Mouse (Mus musculus): ENCODE data around the gene Lsamp. TPM values are rescaled to one million over a fixed set of nuclear protein-coding genes. Genes with fewer than 3 reads are reported as not detected.

Lsamp gene
- polyA plus RNA-seq, 1 experiment from 2014 or later, result 21.5 TPM

GRCm38 (mm10) chr16:40831536-40831935, 847.4 kb downstream of the Lsamp start:
- no peaks in the 10 kb centered on the region for H3K9me3 ChIP-seq (ENCODE audit: control insufficient read depth, low read length)
- H3K36me3 ChIP-seq (ENCODE audit: control insufficient read depth, insufficient read depth, low read length), result no peaks in the 10 kb centered on the region
- no peak overlapping the region for H3K9ac ChIP-seq (ENCODE audit: low read length)
- no peak overlapping the region for H3K4me2 ChIP-seq (ENCODE audit: low read depth, low read length, severe bottlenecking)
- ATAC-seq (replicated peaks; ENCODE audit: low FRiP score), result no peak
- no peak overlapping the region for H3K27ac ChIP-seq (ENCODE audit: low read depth, low read length)
- no peak overlapping the region for H3K4me3 ChIP-seq (ENCODE audit: low read depth, low read length)
- no peak for DNase-seq (ENCODE audit: low spot score)
- no peaks in the 10 kb centered on the region for H3K4me1 ChIP-seq (replicated peaks; ENCODE audit: control insufficient read depth, insufficient read depth, low read length)
- no peaks in the 10 kb centered on the region for H3K27me3 ChIP-seq (ENCODE audit: control insufficient read depth, insufficient read depth, low read length)

GRCm38 (mm10) chr16:40841765-40842164, 857.6 kb downstream of the Lsamp start:
- Histone ChIP-seq H3K9ac (ENCODE audit: low read length) (no peak overlapping the region), H3K4me3 (ENCODE audit: low read depth, low read length) (no peak overlapping the region), H3K4me2 (ENCODE audit: low read depth, low read length, severe bottlenecking) (no peak overlapping the region), H3K36me3 (ENCODE audit: control insufficient read depth, insufficient read depth, low read length) (no peaks in the 10 kb centered on the region), H3K27ac (ENCODE audit: low read depth, low read length) (no peak overlapping the region), H3K4me1 (replicated peaks; ENCODE audit: control insufficient read depth, insufficient read depth, low read length) (no peaks in the 10 kb centered on the region), H3K9me3 (ENCODE audit: control insufficient read depth, low read length) (no peaks in the 10 kb centered on the region), H3K27me3 (ENCODE audit: control insufficient read depth, insufficient read depth, low read length) (no peaks in the 10 kb centered on the region)
- no peak for ATAC-seq (replicated peaks; ENCODE audit: low FRiP score)
- 78% methylated on average over 1 of the region's 1 CpGs for WGBS
- DNase-seq (ENCODE audit: low spot score), result no peak

GRCm38 (mm10) chr16:40866733-40867132, 882.6 kb downstream of the Lsamp start:
- DNase-seq (ENCODE audit: low spot score), result no peak
- no peak for ATAC-seq (replicated peaks; ENCODE audit: low FRiP score)
- Histone ChIP-seq H3K9me3 (ENCODE audit: control insufficient read depth, low read length) (no peaks in the 10 kb centered on the region), H3K4me3 (ENCODE audit: low read depth, low read length) (no peak overlapping the region), H3K9ac (ENCODE audit: low read length) (no peak overlapping the region), H3K27me3 (ENCODE audit: control insufficient read depth, insufficient read depth, low read length) (no peaks in the 10 kb centered on the region), H3K27ac (ENCODE audit: low read depth, low read length) (no peak overlapping the region), H3K36me3 (ENCODE audit: control insufficient read depth, insufficient read depth, low read length) (no peaks in the 10 kb centered on the region), H3K4me2 (ENCODE audit: low read depth, low read length, severe bottlenecking) (no peak overlapping the region), H3K4me1 (replicated peaks; ENCODE audit: control insufficient read depth, insufficient read depth, low read length) (no peaks in the 10 kb centered on the region)

- Histone ChIP-seq H3K27me3 (ENCODE audit: control insufficient read depth, insufficient read depth, low read length) (no peaks in the 10 kb centered on the region), H3K9me3 (ENCODE audit: control insufficient read depth, low read length) (no peaks in the 10 kb centered on the region), H3K4me1 (replicated peaks; ENCODE audit: control insufficient read depth, insufficient read depth, low read length) (no peaks in the 10 kb centered on the region), H3K27ac (ENCODE audit: low read depth, low read length) (no peak overlapping the region), H3K4me2 (ENCODE audit: low read depth, low read length, severe bottlenecking) (no peak overlapping the region), H3K36me3 (ENCODE audit: control insufficient read depth, insufficient read depth, low read length) (no peaks in the 10 kb centered on the region), H3K9ac (ENCODE audit: low read length) (no peak overlapping the region), H3K4me3 (ENCODE audit: low read depth, low read length) (no peak overlapping the region)
- DNase-seq (ENCODE audit: low spot score) (no peak), ATAC-seq (replicated peaks; ENCODE audit: low FRiP score) (no peak)
- WGBS, result 95% methylated on average over 4 of the region's 4 CpGs
These were observed 894.1 kb downstream of the Lsamp start for GRCm38 (mm10) chr16:40878301-40878700.

- Histone ChIP-seq H3K4me2 (ENCODE audit: low read depth, low read length, severe bottlenecking) (no peak overlapping the region), H3K9me3 (ENCODE audit: control insufficient read depth, low read length) (no peaks in the 10 kb centered on the region), H3K36me3 (ENCODE audit: control insufficient read depth, insufficient read depth, low read length) (no peaks in the 10 kb centered on the region), H3K27ac (ENCODE audit: low read depth, low read length) (no peak overlapping the region), H3K4me1 (replicated peaks; ENCODE audit: control insufficient read depth, insufficient read depth, low read length) (no peaks in the 10 kb centered on the region), H3K27me3 (ENCODE audit: control insufficient read depth, insufficient read depth, low read length) (no peaks in the 10 kb centered on the region), H3K4me3 (ENCODE audit: low read depth, low read length) (no peak overlapping the region), H3K9ac (ENCODE audit: low read length) (no peak overlapping the region)
- ATAC-seq (replicated peaks; ENCODE audit: low FRiP score), result no peak
- no peak for DNase-seq (ENCODE audit: low spot score)
- WGBS, result 88% methylated on average over 5 of the region's 5 CpGs
These were observed 897.8 kb downstream of the Lsamp start for GRCm38 (mm10) chr16:40881942-40882341.

GRCm38 (mm10) chr16:40891338-40891737, 907.2 kb downstream of the Lsamp start:
- Histone ChIP-seq H3K4me3 (ENCODE audit: low read depth, low read length) (no peak overlapping the region), H3K4me1 (replicated peaks; ENCODE audit: control insufficient read depth, insufficient read depth, low read length) (no peaks in the 10 kb centered on the region; the same call in 1 of the 2 replicates), H3K9me3 (ENCODE audit: control insufficient read depth, low read length) (no peaks in the 10 kb centered on the region), H3K9ac (ENCODE audit: low read length) (no peak overlapping the region), H3K36me3 (ENCODE audit: control insufficient read depth, insufficient read depth, low read length) (no peaks in the 10 kb centered on the region), H3K4me2 (ENCODE audit: low read depth, low read length, severe bottlenecking) (no peak overlapping the region), H3K27ac (ENCODE audit: low read depth, low read length) (0 out of 2 replicates have a peak overlapping the region, but pooled peaks have one; percentile 12), H3K27me3 (ENCODE audit: control insufficient read depth, insufficient read depth, low read length) (no peaks in the 10 kb centered on the region; the same call in 1 of the 2 replicates)
- 23% methylated on average over 7 of the region's 7 CpGs for WGBS
- peak; percentile 74 for DNase-seq (ENCODE audit: low spot score)
- peak; percentile 91 for ATAC-seq (replicated peaks; ENCODE audit: low FRiP score)

GRCm38 (mm10) chr16:40897768-40898327, 913.7 kb downstream of the Lsamp start:
- no peak overlapping the region for H3K4me2 ChIP-seq (ENCODE audit: low read depth, low read length, severe bottlenecking)
- no peaks in the 10 kb centered on the region; the same call in 1 of the 2 replicates for H3K27me3 ChIP-seq (ENCODE audit: control insufficient read depth, insufficient read depth, low read length)
- WGBS, result 31% methylated on average over 4 of the region's 4 CpGs
- no peak for ATAC-seq (replicated peaks; ENCODE audit: low FRiP score)
- H3K36me3 ChIP-seq (ENCODE audit: control insufficient read depth, insufficient read depth, low read length), result no peaks in the 10 kb centered on the region
- H3K4me1 ChIP-seq (replicated peaks; ENCODE audit: control insufficient read depth, insufficient read depth, low read length), result peaks cover 3% of the 10 kb centered on the region; the same call in 1 of the 2 replicates
- no peak for DNase-seq (ENCODE audit: low spot score)
- H3K4me3 ChIP-seq (ENCODE audit: low read depth, low read length), result no peak overlapping the region
- no peak overlapping the region for H3K27ac ChIP-seq (ENCODE audit: low read depth, low read length)
- H3K9ac ChIP-seq (ENCODE audit: low read length), result no peak overlapping the region
- H3K9me3 ChIP-seq (ENCODE audit: control insufficient read depth, low read length), result no peaks in the 10 kb centered on the region

- no peak overlapping the region for H3K4me2 ChIP-seq (ENCODE audit: low read depth, low read length, severe bottlenecking)
- H3K9me3 ChIP-seq (ENCODE audit: control insufficient read depth, low read length), result no peaks in the 10 kb centered on the region
- H3K27me3 ChIP-seq (ENCODE audit: control insufficient read depth, insufficient read depth, low read length), result no peaks in the 10 kb centered on the region
- DNase-seq (ENCODE audit: low spot score) (no peak), ATAC-seq (replicated peaks; ENCODE audit: low FRiP score) (peak; percentile 89)
- no peak overlapping the region for H3K9ac ChIP-seq (ENCODE audit: low read length)
- 28% methylated on average over 1 of the region's 1 CpGs for WGBS
- no peaks in the 10 kb centered on the region for H3K36me3 ChIP-seq (ENCODE audit: control insufficient read depth, insufficient read depth, low read length)
- H3K4me1 ChIP-seq (replicated peaks; ENCODE audit: control insufficient read depth, insufficient read depth, low read length), result no peaks in the 10 kb centered on the region
- H3K4me3 ChIP-seq (ENCODE audit: low read depth, low read length), result no peak overlapping the region
- no peak overlapping the region for H3K27ac ChIP-seq (ENCODE audit: low read depth, low read length)
These were observed 923.7 kb downstream of the Lsamp start for GRCm38 (mm10) chr16:40907892-40908291.

GRCm38 (mm10) chr16:40914141-40914540, 930.0 kb downstream of the Lsamp start:
- no peaks in the 10 kb centered on the region for H3K36me3 ChIP-seq (ENCODE audit: control insufficient read depth, insufficient read depth, low read length)
- 81% methylated on average over 2 of the region's 2 CpGs for WGBS
- no peaks in the 10 kb centered on the region for H3K4me1 ChIP-seq (replicated peaks; ENCODE audit: control insufficient read depth, insufficient read depth, low read length)
- H3K27ac ChIP-seq (ENCODE audit: low read depth, low read length), result no peak overlapping the region
- no peak overlapping the region for H3K4me3 ChIP-seq (ENCODE audit: low read depth, low read length)
- H3K27me3 ChIP-seq (ENCODE audit: control insufficient read depth, insufficient read depth, low read length), result no peaks in the 10 kb centered on the region
- H3K9me3 ChIP-seq (ENCODE audit: control insufficient read depth, low read length), result no peaks in the 10 kb centered on the region
- no peak overlapping the region for H3K4me2 ChIP-seq (ENCODE audit: low read depth, low read length, severe bottlenecking)
- no peak overlapping the region for H3K9ac ChIP-seq (ENCODE audit: low read length)
- ATAC-seq (replicated peaks; ENCODE audit: low FRiP score) (no peak), DNase-seq (ENCODE audit: low spot score) (no peak)

All from forebrain, embryonic 11.5 days (tissue).